Mouse (Mus musculus) thymus, adult 2 months (tissue): ENCODE measurements around the gene Gm11172.

Source experiments
- CTCF ChIP-seq: fragments of 200-500 bp; IDR thresholded peaks from 2 replicates; pipeline ENCODE4 v1.5.1; 2012; ENCODE audit warnings: mild to moderate bottlenecking, control low read depth, low read length, moderate library complexity, borderline replicate concordance; ENCODE audit not compliant: control insufficient read depth, poor library complexity, insufficient read depth; ENCODE audit errors: extremely low read depth
- POLR2A ChIP-seq: fragments of 200-500 bp; IDR thresholded peaks from 2 replicates; pipeline ENCODE4 v1.6.1; 2012; ENCODE audit warnings: mild to moderate bottlenecking, low read length, control low read depth, moderate library complexity; ENCODE audit not compliant: control insufficient read depth, poor library complexity, insufficient read depth; ENCODE audit errors: extremely low read depth

GRCm38 (mm10) chr16:10819966-10820365, 7.3 kb downstream of the Gm11172 start:
- TF ChIP-seq POLR2A (no peak), CTCF (no peak)
